Mouse (Mus musculus): Measurements from ENCODE around the gene Trp53. TPM values are rescaled to one million over a fixed set of nuclear protein-coding genes. Genes with fewer than 3 reads are reported as not detected.
A peak's percentile ranks its signal among the peaks of the same experiment; 100 is the strongest.
"Not testable (repeated sequence)": the region's sequence is repeated elsewhere in the genome, so short reads cannot be mapped to it uniquely, and the experiment has no call there.

The Trp53 gene
- polyA plus RNA-seq, 1 experiment from 2014 or later: 169 TPM

DNA sequence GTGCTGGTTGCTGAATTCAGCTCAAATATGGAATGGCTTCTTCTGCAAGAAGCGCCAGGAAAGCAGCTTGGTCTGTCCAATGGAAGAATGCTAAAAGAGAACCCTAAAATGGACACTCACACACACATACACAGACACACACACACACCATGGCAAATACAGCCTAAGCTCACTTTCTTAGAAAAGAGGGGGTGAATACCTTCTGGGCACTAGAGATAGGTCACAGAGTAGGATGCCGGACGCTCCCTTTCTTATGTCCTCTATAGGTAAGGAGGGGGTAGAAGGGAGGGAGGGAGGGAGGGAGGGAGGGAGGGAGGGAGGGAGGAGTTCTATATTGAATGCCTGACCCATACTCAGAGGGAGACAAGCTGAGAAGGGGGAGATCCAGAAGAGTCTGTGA lies 28.4 kb downstream of the Trp53 start:
- no peak for DNase-seq (ENCODE audit: low spot score)
- Histone ChIP-seq H3K27me3 (ENCODE audit: control insufficient read depth, insufficient read depth, low read length) (0 out of 2 replicates have a peak, but pooled peaks cover 6% of the 10 kb centered on the region), H3K9me3 (ENCODE audit: control insufficient read depth, low read length) (no peaks in the 10 kb centered on the region), H3K4me3 (ENCODE audit: low read depth, low read length) (no peak overlapping the region; the same call in 1 of the 2 replicates), H3K4me2 (ENCODE audit: low read depth) (no peak overlapping the region), H3K36me3 (ENCODE audit: control insufficient read depth, insufficient read depth, low read length) (no peaks in the 10 kb centered on the region), H3K9ac (ENCODE audit: low read length) (no peak overlapping the region), H3K4me1 (ENCODE audit: control insufficient read depth, insufficient read depth, low read length) (peaks cover 11% of the 10 kb centered on the region), H3K27ac (ENCODE audit: low read depth, low read length) (no peak overlapping the region)
- WGBS: 79% methylated on average over 3 of the region's 3 CpGs
- no peak for ATAC-seq (ENCODE audit: insufficient read depth, low FRiP score, low TSS enrichment)

DNA sequence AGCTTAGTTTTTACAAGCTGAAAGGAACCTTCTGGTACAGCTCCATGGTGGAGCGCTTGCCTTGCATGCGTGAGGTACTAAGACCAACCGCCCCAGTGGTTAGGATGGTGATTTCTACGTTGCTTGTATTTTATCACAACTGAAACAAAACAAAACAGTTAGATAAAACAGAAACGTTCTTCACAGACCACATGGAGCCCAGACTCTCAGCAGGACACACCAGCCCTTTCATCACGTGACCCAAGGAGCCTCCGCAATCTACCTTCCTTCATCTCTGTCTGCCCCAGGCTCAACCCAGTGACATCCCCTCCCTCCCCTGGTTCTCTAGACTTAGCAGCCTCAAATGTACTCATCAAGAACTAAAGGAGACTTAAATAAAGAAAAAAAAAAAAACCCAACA lies 29.3 kb downstream of the Trp53 start:
- DNase-seq (ENCODE audit: low spot score): no peak
- peaks cover 10% of the 10 kb centered on the region for H3K4me1 ChIP-seq (ENCODE audit: control insufficient read depth, insufficient read depth, low read length)
- H3K36me3 ChIP-seq (ENCODE audit: control insufficient read depth, insufficient read depth, low read length): no peaks in the 10 kb centered on the region
- no peaks in the 10 kb centered on the region for H3K9me3 ChIP-seq (ENCODE audit: control insufficient read depth, low read length)
- no peak overlapping the region for H3K9ac ChIP-seq (ENCODE audit: low read length)
- no peak overlapping the region for H3K4me2 ChIP-seq (ENCODE audit: low read depth)
- WGBS: 54% methylated on average over 7 of the region's 7 CpGs
- H3K4me3 ChIP-seq (ENCODE audit: low read depth, low read length): no peak overlapping the region
- H3K27me3 ChIP-seq (ENCODE audit: control insufficient read depth, insufficient read depth, low read length): 0 out of 2 replicates have a peak, but pooled peaks cover 2% of the 10 kb centered on the region
- no peak for ATAC-seq (ENCODE audit: insufficient read depth, low FRiP score, low TSS enrichment)
- no peak overlapping the region for H3K27ac ChIP-seq (ENCODE audit: low read depth, low read length)

DNA sequence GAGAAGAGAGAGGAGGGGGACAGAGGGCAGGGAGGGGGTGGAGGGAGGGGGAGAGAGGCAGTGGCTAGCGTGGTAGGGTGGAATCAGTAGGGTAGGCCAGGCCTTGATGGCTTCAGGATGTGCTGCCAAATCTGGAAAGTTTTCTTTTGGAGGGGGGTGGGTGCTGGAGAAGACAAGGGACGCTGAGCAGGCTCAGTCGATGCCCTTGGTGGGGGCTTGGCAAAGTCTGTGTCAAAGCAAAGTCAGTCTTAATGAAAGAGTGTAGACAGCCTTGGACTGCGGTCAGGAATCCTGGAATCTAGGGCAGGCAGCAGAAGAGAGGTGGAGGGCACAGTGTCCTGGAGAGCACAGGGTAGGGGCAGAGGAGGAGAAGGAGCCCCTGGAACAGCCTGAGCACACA lies 30.7 kb downstream of the Trp53 start:
- no peaks in the 10 kb centered on the region for H3K9me3 ChIP-seq (ENCODE audit: control insufficient read depth, low read length)
- no peak overlapping the region for H3K4me3 ChIP-seq (ENCODE audit: low read depth, low read length)
- DNase-seq (ENCODE audit: low spot score): no peak
- 56% methylated on average over 4 of the region's 4 CpGs for WGBS
- H3K4me2 ChIP-seq (ENCODE audit: low read depth): no peak overlapping the region
- H3K27me3 ChIP-seq (ENCODE audit: control insufficient read depth, insufficient read depth, low read length): no peaks in the 10 kb centered on the region
- H3K9ac ChIP-seq (ENCODE audit: low read length): no peak overlapping the region
- ATAC-seq (ENCODE audit: insufficient read depth, low FRiP score, low TSS enrichment): no peak
- no peaks in the 10 kb centered on the region for H3K36me3 ChIP-seq (ENCODE audit: control insufficient read depth, insufficient read depth, low read length)
- H3K27ac ChIP-seq (ENCODE audit: low read depth, low read length): no peak overlapping the region
- H3K4me1 ChIP-seq (ENCODE audit: control insufficient read depth, insufficient read depth, low read length): peaks cover 4% of the 10 kb centered on the region; the same call in 1 of the 2 replicates

DNA sequence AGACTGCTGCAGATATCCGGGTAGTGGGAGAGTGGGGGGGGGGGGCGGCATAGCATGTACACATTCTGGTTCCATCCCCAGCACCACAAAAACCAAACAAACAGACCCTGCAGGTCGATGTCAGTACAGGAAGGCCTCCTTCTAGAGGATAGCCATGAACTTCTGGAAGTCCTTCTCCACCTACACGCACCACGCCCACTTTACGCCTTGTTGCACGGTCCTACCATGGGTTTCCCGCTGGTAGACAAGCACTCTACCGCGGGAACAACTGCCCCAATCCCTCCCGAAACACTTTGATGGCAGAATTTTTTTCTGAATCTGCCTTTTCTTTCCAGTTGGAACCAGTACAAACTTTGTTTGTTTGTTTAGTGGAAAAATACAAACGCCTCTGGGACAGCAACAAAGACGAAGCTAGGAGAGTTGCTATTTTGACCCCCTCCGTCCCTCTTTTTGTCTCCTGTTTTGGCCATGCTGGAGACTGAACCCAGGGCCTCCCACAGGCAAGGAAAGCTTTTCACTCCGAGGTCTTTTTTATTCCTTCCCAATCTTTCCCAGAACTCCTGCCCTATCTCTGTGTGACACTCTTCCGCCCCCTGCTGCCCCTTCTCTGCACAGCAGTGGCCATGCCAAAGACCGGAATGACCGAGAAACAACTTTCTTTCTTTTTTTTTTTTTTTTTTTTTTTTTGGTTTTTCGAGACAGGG lies 33.5 kb downstream of the Trp53 start:
- no peak overlapping the region for H3K27ac ChIP-seq (ENCODE audit: low read depth, low read length)
- no peaks in the 10 kb centered on the region for H3K27me3 ChIP-seq (ENCODE audit: control insufficient read depth, insufficient read depth, low read length)
- no peaks in the 10 kb centered on the region for H3K9me3 ChIP-seq (ENCODE audit: control insufficient read depth, low read length)
- H3K4me3 ChIP-seq (ENCODE audit: low read depth, low read length): no peak overlapping the region
- peak overlapping the region; percentile 31 for H3K4me2 ChIP-seq (ENCODE audit: low read depth)
- H3K4me1 ChIP-seq (ENCODE audit: control insufficient read depth, insufficient read depth, low read length): peaks cover 4% of the 10 kb centered on the region; the same call in 1 of the 2 replicates
- no peaks in the 10 kb centered on the region for H3K36me3 ChIP-seq (ENCODE audit: control insufficient read depth, insufficient read depth, low read length)
- DNase-seq (ENCODE audit: low spot score) (peak; percentile 87), ATAC-seq (ENCODE audit: insufficient read depth, low FRiP score, low TSS enrichment) (no peak)
- WGBS: 9% methylated on average over 18 of the region's 19 CpGs
- H3K9ac ChIP-seq (ENCODE audit: low read length): peak overlapping the region; percentile 29; the same call in 1 of the 2 replicates

DNA sequence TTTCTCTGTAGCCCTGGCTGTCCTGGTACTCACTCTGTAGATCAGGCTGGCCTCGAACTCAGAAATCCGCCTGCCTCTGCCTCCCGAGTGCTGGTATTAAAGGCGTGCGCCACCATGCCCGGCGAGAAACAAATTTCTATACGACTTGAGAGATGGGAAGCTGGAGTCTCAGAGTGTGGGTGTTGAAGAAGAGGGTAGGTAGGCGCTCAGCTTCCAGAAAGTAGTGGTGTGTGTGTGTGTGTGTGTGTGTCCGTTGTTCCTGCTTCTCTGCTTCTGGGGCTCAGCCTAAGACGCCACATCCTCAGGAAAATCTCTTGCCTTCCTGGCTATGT lies 34.1 kb downstream of the Trp53 start:
- H3K9ac ChIP-seq (ENCODE audit: low read length); H3K4me3 ChIP-seq (ENCODE audit: low read depth, low read length); H3K9me3 ChIP-seq (ENCODE audit: control insufficient read depth, low read length); H3K27me3 ChIP-seq (ENCODE audit: control insufficient read depth, insufficient read depth, low read length); H3K4me1 ChIP-seq (ENCODE audit: control insufficient read depth, insufficient read depth, low read length); DNase-seq (ENCODE audit: low spot score); H3K27ac ChIP-seq (ENCODE audit: low read depth, low read length); H3K4me2 ChIP-seq (ENCODE audit: low read depth); H3K36me3 ChIP-seq (ENCODE audit: control insufficient read depth, insufficient read depth, low read length); ATAC-seq (ENCODE audit: insufficient read depth, low FRiP score, low TSS enrichment): not testable (repeated sequence)
- WGBS: 51% methylated on average over 11 of the region's 11 CpGs

DNA sequence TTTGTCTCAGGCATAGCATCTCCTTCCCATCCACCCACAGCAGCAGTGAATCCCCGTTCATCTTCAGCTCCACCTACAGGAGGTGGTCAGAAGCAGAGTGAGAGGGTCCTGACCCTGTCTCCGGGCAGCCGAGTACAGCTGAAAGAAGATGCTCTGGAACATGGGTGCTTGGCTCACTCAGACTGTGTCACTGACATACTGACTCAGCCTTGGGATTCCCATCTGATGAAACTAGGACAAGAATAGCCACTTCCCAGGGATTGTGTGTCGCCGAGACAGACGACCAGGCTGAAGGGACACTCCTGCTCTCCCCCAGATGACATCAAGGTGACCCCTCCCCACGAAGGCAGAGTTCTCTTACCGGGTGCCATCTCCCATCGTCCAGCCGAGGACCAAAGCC lies 36.6 kb downstream of the Trp53 start:
- Histone ChIP-seq H3K4me3 (ENCODE audit: low read depth, low read length) (no peak overlapping the region), H3K27ac (ENCODE audit: low read depth, low read length) (no peak overlapping the region), H3K4me1 (ENCODE audit: control insufficient read depth, insufficient read depth, low read length) (peaks cover 7% of the 10 kb centered on the region), H3K4me2 (ENCODE audit: low read depth) (no peak overlapping the region), H3K9me3 (ENCODE audit: control insufficient read depth, low read length) (no peaks in the 10 kb centered on the region), H3K9ac (ENCODE audit: low read length) (no peak overlapping the region), H3K27me3 (ENCODE audit: control insufficient read depth, insufficient read depth, low read length) (no peaks in the 10 kb centered on the region), H3K36me3 (ENCODE audit: control insufficient read depth, insufficient read depth, low read length) (no peaks in the 10 kb centered on the region; the same call in 1 of the 2 replicates)
- 52% methylated on average over 10 of the region's 10 CpGs for WGBS
- ATAC-seq (ENCODE audit: insufficient read depth, low FRiP score, low TSS enrichment) (no peak), DNase-seq (ENCODE audit: low spot score) (no peak)

DNA sequence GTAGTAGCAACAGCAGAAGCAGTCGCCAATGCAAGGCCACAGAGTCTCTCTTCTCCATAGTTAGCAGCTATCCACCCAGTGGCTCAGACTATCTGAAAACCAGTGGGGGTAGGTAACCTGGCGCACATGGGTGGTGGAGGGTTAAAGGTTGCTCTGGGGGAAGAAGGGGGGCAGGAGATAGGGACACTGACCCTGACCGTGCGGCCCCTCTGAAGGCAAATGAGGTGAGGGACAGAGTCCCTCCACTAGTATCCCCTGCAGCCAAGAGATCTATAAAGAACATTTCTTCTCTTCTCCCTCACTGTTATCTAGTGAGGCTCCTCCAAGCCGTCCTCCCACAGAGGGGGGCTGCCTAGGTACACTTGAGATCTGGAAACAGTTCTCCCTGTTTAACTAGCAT lies 37.6 kb downstream of the Trp53 start, which contains the start of gene Shbg:
Gene Shbg, minus strand, starts transcription at position 101 of the 400 bp plus-strand sequence.
- WGBS: 74% methylated on average over 5 of the region's 5 CpGs
- Histone ChIP-seq H3K36me3 (ENCODE audit: control insufficient read depth, insufficient read depth, low read length) (no peaks in the 10 kb centered on the region; the same call in 1 of the 2 replicates), H3K9ac (ENCODE audit: low read length) (no peak within 1 kb of the TSS), H3K27me3 (ENCODE audit: control insufficient read depth, insufficient read depth, low read length) (no peaks in the 10 kb centered on the region), H3K4me2 (ENCODE audit: low read depth) (no peak within 1 kb of the TSS), H3K27ac (ENCODE audit: low read depth, low read length) (no peak within 1 kb of the TSS), H3K4me3 (ENCODE audit: low read depth, low read length) (no peak within 1 kb of the TSS), H3K4me1 (ENCODE audit: control insufficient read depth, insufficient read depth, low read length) (peaks cover 12% of the 10 kb centered on the region), H3K9me3 (ENCODE audit: control insufficient read depth, low read length) (no peaks in the 10 kb centered on the region)
- ATAC-seq (ENCODE audit: insufficient read depth, low FRiP score, low TSS enrichment): no peak
- no peak for DNase-seq (ENCODE audit: low spot score)

DNA sequence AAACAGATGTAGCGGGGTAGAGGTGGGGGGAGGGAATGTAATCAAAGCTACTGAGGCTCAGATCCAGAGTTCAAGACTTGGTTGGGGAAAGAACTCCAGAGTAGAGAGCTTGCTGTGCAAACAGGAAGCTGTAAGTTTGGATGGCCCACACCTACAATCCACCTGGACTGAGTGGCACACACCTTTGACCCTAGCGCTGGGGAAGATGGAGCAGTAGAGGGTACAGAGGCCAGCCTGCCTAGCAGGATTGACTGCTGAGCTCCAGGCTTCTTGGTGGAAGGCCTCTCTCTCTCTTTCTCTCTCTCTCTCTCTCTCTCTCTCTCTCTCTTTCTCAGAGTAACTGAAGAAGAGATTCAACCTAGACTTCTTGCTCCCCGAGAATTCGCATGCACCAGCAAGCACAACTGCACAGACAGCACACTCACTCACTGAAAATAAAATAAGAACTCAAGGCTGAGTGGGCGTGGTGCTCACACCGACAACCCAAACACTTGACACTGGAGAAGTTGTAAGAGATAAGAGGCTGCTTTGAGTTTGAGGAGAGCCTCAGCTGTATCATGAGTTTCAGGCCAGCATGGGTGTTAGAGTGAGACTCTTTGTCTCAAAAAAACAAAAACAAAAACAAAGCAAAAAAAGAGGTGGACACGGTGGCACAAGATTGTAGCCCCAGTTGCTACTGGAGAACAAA lies 40.4 kb downstream of the Trp53 start:
- DNase-seq (ENCODE audit: low spot score) (no peak), ATAC-seq (ENCODE audit: insufficient read depth, low FRiP score, low TSS enrichment) (no peak)
- no peak overlapping the region for H3K27ac ChIP-seq (ENCODE audit: low read depth, low read length)
- no peak overlapping the region for H3K4me3 ChIP-seq (ENCODE audit: low read depth, low read length)
- no peaks in the 10 kb centered on the region; the same call in 1 of the 2 replicates for H3K36me3 ChIP-seq (ENCODE audit: control insufficient read depth, insufficient read depth, low read length)
- 88% methylated on average over 7 of the region's 7 CpGs for WGBS
- no peaks in the 10 kb centered on the region for H3K9me3 ChIP-seq (ENCODE audit: control insufficient read depth, low read length)
- H3K4me1 ChIP-seq (ENCODE audit: control insufficient read depth, insufficient read depth, low read length): peaks cover 8% of the 10 kb centered on the region
- no peak overlapping the region for H3K4me2 ChIP-seq (ENCODE audit: low read depth)
- H3K9ac ChIP-seq (ENCODE audit: low read length): no peak overlapping the region
- H3K27me3 ChIP-seq (ENCODE audit: control insufficient read depth, insufficient read depth, low read length): no peaks in the 10 kb centered on the region

All from neural tube, embryonic 11.5 days (tissue).